Mouse (Mus musculus): ENCODE measurements around the gene Mtrf1l. TPM values are rescaled to one million over a fixed set of nuclear protein-coding genes. Genes with fewer than 3 reads are reported as not detected.

Gene Mtrf1l
- polyA plus RNA-seq (2014; fragmentation: Nextera tagmentation; extraction: Ambion mirVana): 11.6 and 14.8 TPM in 2 replicates

- Histone ChIP-seq H3K4me3 (ENCODE audit: low read depth, low read length) (peak within 1 kb of the TSS; percentile 93), H3K9ac (ENCODE audit: low read length) (peak within 1 kb of the TSS; percentile 91), H3K4me2 (ENCODE audit: low read length) (peak within 1 kb of the TSS; percentile 68), H3K4me1 (ENCODE audit: control insufficient read depth, insufficient read depth, low read length) (peaks cover 9% of the 10 kb centered on the region), H3K9me3 (replicated peaks; ENCODE audit: control insufficient read depth, low read length) (no peaks in the 10 kb centered on the region), H3K36me3 (ENCODE audit: control insufficient read depth, insufficient read depth, low read length) (peaks cover 15% of the 10 kb centered on the region), H3K27ac (ENCODE audit: low read depth, low read length) (peak within 1 kb of the TSS; percentile 77), H3K27me3 (replicated peaks; ENCODE audit: control insufficient read depth, insufficient read depth, low read length) (no peaks in the 10 kb centered on the region)
- DNase-seq (ENCODE audit: low spot score) (peak; percentile 97), ATAC-seq (peak; percentile 96)
- under 1% methylated on average over 45 of the region's 47 CpGs for WGBS
Observed at GRCm38 (mm10) chr10:5823740-5824491, at the start of gene Mtrf1l. Gene Mtrf1l (minus strand): TSS chr10:5823910.

GRCm38 (mm10) chr10:5871081-5871480 lies 47.4 kb upstream of the Mtrf1l start:
- Histone ChIP-seq H3K4me3 (ENCODE audit: low read depth, low read length) (no peak overlapping the region), H3K36me3 (ENCODE audit: control insufficient read depth, insufficient read depth, low read length) (no peaks in the 10 kb centered on the region), H3K4me1 (ENCODE audit: control insufficient read depth, insufficient read depth, low read length) (0 out of 2 replicates have a peak, but pooled peaks cover 2% of the 10 kb centered on the region), H3K4me2 (ENCODE audit: low read length) (no peak overlapping the region), H3K9ac (ENCODE audit: low read length) (no peak overlapping the region), H3K27me3 (replicated peaks; ENCODE audit: control insufficient read depth, insufficient read depth, low read length) (no peaks in the 10 kb centered on the region), H3K9me3 (replicated peaks; ENCODE audit: control insufficient read depth, low read length) (no peaks in the 10 kb centered on the region), H3K27ac (ENCODE audit: low read depth, low read length) (no peak overlapping the region)
- DNase-seq (ENCODE audit: low spot score) (no peak), ATAC-seq (no peak)
- 48% methylated on average over 4 of the region's 4 CpGs for WGBS

- ATAC-seq (peak; percentile 65; the same call in 1 of the 2 replicates), DNase-seq (ENCODE audit: low spot score) (peak; percentile 70)
- no peak overlapping the region for H3K4me2 ChIP-seq (ENCODE audit: low read length)
- no peaks in the 10 kb centered on the region for H3K36me3 ChIP-seq (ENCODE audit: control insufficient read depth, insufficient read depth, low read length)
- no peak overlapping the region for H3K4me3 ChIP-seq (ENCODE audit: low read depth, low read length)
- 35% methylated on average over 11 of the region's 11 CpGs for WGBS
- no peak overlapping the region for H3K27ac ChIP-seq (ENCODE audit: low read depth, low read length)
- no peak overlapping the region for H3K9ac ChIP-seq (ENCODE audit: low read length)
- no peaks in the 10 kb centered on the region for H3K27me3 ChIP-seq (replicated peaks; ENCODE audit: control insufficient read depth, insufficient read depth, low read length)
- no peaks in the 10 kb centered on the region for H3K9me3 ChIP-seq (replicated peaks; ENCODE audit: control insufficient read depth, low read length)
- 0 out of 2 replicates have a peak, but pooled peaks cover 2% of the 10 kb centered on the region for H3K4me1 ChIP-seq (ENCODE audit: control insufficient read depth, insufficient read depth, low read length)
Observed at GRCm38 (mm10) chr10:5867981-5868552, 44.4 kb upstream of the Mtrf1l start.

- 0 out of 2 replicates have a peak, but pooled peaks cover 2% of the 10 kb centered on the region for H3K4me1 ChIP-seq (ENCODE audit: control insufficient read depth, insufficient read depth, low read length)
- no peak overlapping the region for H3K27ac ChIP-seq (ENCODE audit: low read depth, low read length)
- H3K4me3 ChIP-seq (ENCODE audit: low read depth, low read length): no peak overlapping the region
- no peak overlapping the region for H3K9ac ChIP-seq (ENCODE audit: low read length)
- ATAC-seq (no peak), DNase-seq (ENCODE audit: low spot score) (peak; percentile 47)
- 67% methylated on average over 2 of the region's 2 CpGs for WGBS
- H3K36me3 ChIP-seq (ENCODE audit: control insufficient read depth, insufficient read depth, low read length): no peaks in the 10 kb centered on the region
- no peaks in the 10 kb centered on the region for H3K9me3 ChIP-seq (replicated peaks; ENCODE audit: control insufficient read depth, low read length)
- no peaks in the 10 kb centered on the region for H3K27me3 ChIP-seq (replicated peaks; ENCODE audit: control insufficient read depth, insufficient read depth, low read length)
- no peak overlapping the region for H3K4me2 ChIP-seq (ENCODE audit: low read length)
Observed at GRCm38 (mm10) chr10:5865996-5866395, 42.3 kb upstream of the Mtrf1l start.

- Histone ChIP-seq H3K4me2 (ENCODE audit: low read length) (no peak overlapping the region), H3K36me3 (ENCODE audit: control insufficient read depth, insufficient read depth, low read length) (no peaks in the 10 kb centered on the region), H3K4me3 (ENCODE audit: low read depth, low read length) (no peak overlapping the region), H3K27ac (ENCODE audit: low read depth, low read length) (no peak overlapping the region), H3K9me3 (replicated peaks; ENCODE audit: control insufficient read depth, low read length) (no peaks in the 10 kb centered on the region), H3K27me3 (replicated peaks; ENCODE audit: control insufficient read depth, insufficient read depth, low read length) (no peaks in the 10 kb centered on the region), H3K4me1 (ENCODE audit: control insufficient read depth, insufficient read depth, low read length) (0 out of 2 replicates have a peak, but pooled peaks cover 2% of the 10 kb centered on the region), H3K9ac (ENCODE audit: low read length) (no peak overlapping the region)
- 98% methylated on average over 3 of the region's 3 CpGs for WGBS
- ATAC-seq (no peak), DNase-seq (ENCODE audit: low spot score) (no peak)
Observed at GRCm38 (mm10) chr10:5862669-5863068, 39.0 kb upstream of the Mtrf1l start.

- no peak overlapping the region for H3K4me3 ChIP-seq (ENCODE audit: low read depth, low read length)
- WGBS: 96% methylated on average over 3 of the region's 3 CpGs
- H3K9ac ChIP-seq (ENCODE audit: low read length): no peak overlapping the region
- no peaks in the 10 kb centered on the region for H3K27me3 ChIP-seq (replicated peaks; ENCODE audit: control insufficient read depth, insufficient read depth, low read length)
- no peaks in the 10 kb centered on the region for H3K4me1 ChIP-seq (ENCODE audit: control insufficient read depth, insufficient read depth, low read length)
- ATAC-seq (no peak), DNase-seq (ENCODE audit: low spot score) (no peak)
- no peak overlapping the region for H3K27ac ChIP-seq (ENCODE audit: low read depth, low read length)
- no peaks in the 10 kb centered on the region for H3K9me3 ChIP-seq (replicated peaks; ENCODE audit: control insufficient read depth, low read length)
- no peaks in the 10 kb centered on the region for H3K36me3 ChIP-seq (ENCODE audit: control insufficient read depth, insufficient read depth, low read length)
- no peak overlapping the region for H3K4me2 ChIP-seq (ENCODE audit: low read length)
Observed at GRCm38 (mm10) chr10:5860849-5861248, 37.1 kb upstream of the Mtrf1l start.

- ATAC-seq (no peak), DNase-seq (ENCODE audit: low spot score) (no peak)
- Histone ChIP-seq H3K4me3 (ENCODE audit: low read depth, low read length) (no peak overlapping the region), H3K4me1 (ENCODE audit: control insufficient read depth, insufficient read depth, low read length) (no peaks in the 10 kb centered on the region), H3K27ac (ENCODE audit: low read depth, low read length) (no peak overlapping the region), H3K9me3 (replicated peaks; ENCODE audit: control insufficient read depth, low read length) (no peaks in the 10 kb centered on the region), H3K27me3 (replicated peaks; ENCODE audit: control insufficient read depth, insufficient read depth, low read length) (no peaks in the 10 kb centered on the region), H3K9ac (ENCODE audit: low read length) (no peak overlapping the region), H3K4me2 (ENCODE audit: low read length) (no peak overlapping the region), H3K36me3 (ENCODE audit: control insufficient read depth, insufficient read depth, low read length) (no peaks in the 10 kb centered on the region)
- 69% methylated on average over 4 of the region's 4 CpGs for WGBS
Observed at GRCm38 (mm10) chr10:5859729-5860128, 36.0 kb upstream of the Mtrf1l start.

- no peaks in the 10 kb centered on the region for H3K27me3 ChIP-seq (replicated peaks; ENCODE audit: control insufficient read depth, insufficient read depth, low read length)
- H3K4me1 ChIP-seq (ENCODE audit: control insufficient read depth, insufficient read depth, low read length): no peaks in the 10 kb centered on the region
- ATAC-seq (no peak), DNase-seq (ENCODE audit: low spot score) (no peak)
- no peak overlapping the region for H3K27ac ChIP-seq (ENCODE audit: low read depth, low read length)
- H3K36me3 ChIP-seq (ENCODE audit: control insufficient read depth, insufficient read depth, low read length): no peaks in the 10 kb centered on the region
- 62% methylated on average over 10 of the region's 10 CpGs for WGBS
- H3K4me2 ChIP-seq (ENCODE audit: low read length): no peak overlapping the region
- no peaks in the 10 kb centered on the region for H3K9me3 ChIP-seq (replicated peaks; ENCODE audit: control insufficient read depth, low read length)
- H3K4me3 ChIP-seq (ENCODE audit: low read depth, low read length): no peak overlapping the region
- H3K9ac ChIP-seq (ENCODE audit: low read length): no peak overlapping the region
Observed at GRCm38 (mm10) chr10:5857996-5858549, 34.4 kb upstream of the Mtrf1l start.

Data from forebrain, embryonic 14.5 days (tissue).